Mouse (Mus musculus): Measurements from ENCODE around the gene Slc25a39. TPM values are rescaled to one million over a fixed set of nuclear protein-coding genes. Genes with fewer than 3 reads are reported as not detected.

The Slc25a39 gene
- total RNA-seq, 1 experiment from 2014 or later, result 24.3 TPM

DNA sequence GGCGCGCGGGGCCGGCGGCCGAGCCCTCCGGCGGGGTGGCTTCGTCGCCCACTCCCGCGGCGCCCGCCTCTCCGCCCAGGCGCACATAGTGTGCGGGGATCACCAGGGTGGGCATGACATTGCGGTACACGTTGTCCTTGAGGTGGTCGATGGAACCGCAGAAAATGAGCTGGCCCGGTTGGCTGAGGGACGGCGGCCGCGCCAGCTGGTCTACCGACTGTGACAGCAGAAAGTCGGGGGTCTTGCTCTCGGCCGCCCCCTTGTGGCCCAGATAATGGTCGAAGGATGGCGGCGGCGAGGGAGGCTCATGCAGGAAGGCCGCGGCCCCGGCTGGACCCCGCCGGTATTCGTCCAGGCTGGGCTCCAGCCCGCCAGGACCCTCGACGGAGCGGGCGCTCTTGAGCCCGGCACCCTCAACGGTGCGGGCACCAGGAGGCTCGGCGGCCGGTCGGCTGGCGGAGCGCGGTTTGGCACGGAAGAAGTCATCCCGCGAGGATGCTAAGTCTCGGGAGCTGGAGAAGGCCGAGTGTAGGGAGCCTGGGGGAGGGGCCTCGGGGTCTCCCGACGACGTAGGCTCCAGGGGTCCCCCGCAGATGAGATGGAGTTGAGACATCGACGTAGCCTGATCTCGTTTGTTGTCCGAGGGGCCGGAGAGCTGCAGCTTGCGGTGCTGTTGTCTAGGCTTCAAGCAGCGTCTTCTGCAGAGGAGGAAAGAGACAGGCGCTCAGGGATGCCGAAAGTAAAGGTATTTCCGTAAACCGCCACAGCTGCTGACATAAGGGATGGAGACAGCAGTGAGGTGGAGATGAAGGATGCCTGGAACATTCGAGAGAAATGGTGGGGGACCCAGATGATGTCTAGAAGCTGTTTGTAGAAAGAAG, 30.7 kb upstream of the Slc25a39 start:
- ATAC-seq (replicated peaks in 1 of 2; ENCODE audit: insufficient read depth in 1 of 2, low FRiP score in 2 of 2, low TSS enrichment in 1 of 2, low read depth in 1 of 2, poor library complexity in 2 of 2, severe bottlenecking in 2 of 2), result peak; percentile 24 to 57; a peak in 2 of 4 replicates

DNA sequence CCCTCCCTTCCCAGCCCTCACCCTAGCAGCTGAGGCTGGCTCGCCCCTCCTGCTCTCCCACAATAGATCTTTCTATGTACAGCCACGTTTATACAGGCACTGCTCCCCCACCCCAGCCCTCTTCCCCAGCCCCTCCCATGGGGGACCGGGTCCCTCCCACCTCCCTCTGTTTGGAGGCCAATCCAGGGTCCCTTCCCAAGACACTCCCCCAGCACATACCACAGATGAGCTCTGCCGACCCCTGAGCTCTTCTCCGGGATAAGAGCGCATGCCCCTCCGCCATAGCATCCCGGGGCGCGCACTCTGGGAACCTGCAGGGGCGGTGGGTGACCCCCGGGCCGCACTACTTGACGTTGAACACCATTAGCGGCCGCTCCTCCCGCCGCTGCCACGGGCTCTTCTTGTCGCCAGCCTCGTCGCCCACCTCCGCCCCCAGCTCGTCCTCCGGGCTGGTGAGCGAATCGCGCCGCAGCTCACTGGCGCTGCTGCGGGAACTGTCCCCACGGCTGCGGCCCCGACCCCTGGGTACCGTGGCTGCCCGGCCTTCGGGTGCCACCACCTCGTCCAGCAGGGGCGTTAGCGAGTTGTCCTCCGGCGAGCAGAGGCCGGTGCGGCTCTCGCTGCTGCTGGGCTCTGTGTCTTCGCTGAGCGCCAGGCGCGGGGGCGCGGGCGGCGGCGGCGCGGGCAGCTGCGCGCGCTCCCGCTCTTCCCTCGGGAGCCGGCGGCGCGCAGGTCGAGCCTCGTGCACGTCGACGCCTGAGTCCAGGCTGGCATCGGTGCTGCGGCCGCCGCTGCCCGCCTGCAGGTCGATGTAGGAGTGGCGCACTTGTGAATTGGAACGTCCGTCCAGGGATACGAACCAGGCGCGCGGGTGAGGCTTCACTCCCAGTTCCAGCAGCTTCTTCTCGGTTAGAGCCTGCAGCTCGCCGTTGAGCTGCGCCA, 29.6 kb upstream of the Slc25a39 start:
- no peak for ATAC-seq (replicated peaks in 1 of 2; ENCODE audit: insufficient read depth in 1 of 2, low FRiP score in 2 of 2, low TSS enrichment in 1 of 2, low read depth in 1 of 2, poor library complexity in 2 of 2, severe bottlenecking in 2 of 2)

DNA sequence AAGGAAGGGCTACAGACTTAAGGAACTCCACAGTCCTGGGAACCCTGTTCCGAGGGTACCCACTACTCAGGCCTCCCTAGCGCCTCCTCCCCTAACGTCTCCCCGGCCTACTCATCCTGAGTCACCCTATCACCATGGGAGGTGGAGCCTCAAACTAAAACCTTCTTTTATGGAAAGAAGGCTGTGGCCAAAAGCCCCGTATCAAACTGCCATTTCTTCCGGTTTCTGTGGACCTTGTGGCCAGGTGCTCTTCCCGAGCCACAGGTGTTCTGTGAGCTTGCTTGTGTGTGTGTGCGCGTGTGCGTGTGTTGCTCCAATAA, 28.7 kb upstream of the Slc25a39 start:
- no peak for ATAC-seq (replicated peaks in 1 of 2; ENCODE audit: insufficient read depth in 1 of 2, low FRiP score in 2 of 2, low TSS enrichment in 1 of 2, low read depth in 1 of 2, poor library complexity in 2 of 2, severe bottlenecking in 2 of 2)

DNA sequence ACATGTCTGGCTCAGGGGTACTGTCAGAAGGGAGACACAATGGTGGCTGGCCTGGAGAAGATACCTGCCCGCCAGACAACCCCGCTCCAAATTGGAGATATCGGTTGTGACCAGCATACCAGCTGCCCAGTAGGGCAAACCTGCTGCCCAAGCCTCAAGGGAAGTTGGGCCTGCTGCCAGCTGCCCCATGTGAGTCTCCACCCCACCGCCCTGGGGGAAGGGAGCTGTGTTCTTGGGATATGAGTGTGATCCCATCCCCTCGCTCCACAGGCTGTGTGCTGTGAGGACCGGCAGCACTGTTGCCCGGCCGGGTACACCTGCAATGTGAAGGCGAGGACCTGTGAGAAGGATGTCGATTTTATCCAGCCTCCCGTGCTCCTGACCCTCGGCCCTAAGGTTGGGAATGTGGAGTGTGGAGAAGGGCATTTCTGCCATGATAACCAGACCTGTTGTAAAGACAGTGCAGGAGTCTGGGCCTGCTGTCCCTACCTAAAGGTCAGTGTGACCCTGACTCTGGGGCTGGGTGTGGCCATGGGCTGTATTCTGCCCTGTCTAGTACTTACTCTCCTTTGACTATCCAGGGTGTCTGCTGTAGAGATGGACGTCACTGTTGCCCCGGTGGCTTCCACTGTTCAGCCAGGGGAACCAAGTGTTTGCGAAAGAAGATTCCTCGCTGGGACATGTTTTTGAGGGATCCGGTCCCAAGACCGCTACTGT, 28.2 kb upstream of the Slc25a39 start:
- no peak for ATAC-seq (replicated peaks in 1 of 2; ENCODE audit: insufficient read depth in 1 of 2, low FRiP score in 2 of 2, low TSS enrichment in 1 of 2, low read depth in 1 of 2, poor library complexity in 2 of 2, severe bottlenecking in 2 of 2)

DNA sequence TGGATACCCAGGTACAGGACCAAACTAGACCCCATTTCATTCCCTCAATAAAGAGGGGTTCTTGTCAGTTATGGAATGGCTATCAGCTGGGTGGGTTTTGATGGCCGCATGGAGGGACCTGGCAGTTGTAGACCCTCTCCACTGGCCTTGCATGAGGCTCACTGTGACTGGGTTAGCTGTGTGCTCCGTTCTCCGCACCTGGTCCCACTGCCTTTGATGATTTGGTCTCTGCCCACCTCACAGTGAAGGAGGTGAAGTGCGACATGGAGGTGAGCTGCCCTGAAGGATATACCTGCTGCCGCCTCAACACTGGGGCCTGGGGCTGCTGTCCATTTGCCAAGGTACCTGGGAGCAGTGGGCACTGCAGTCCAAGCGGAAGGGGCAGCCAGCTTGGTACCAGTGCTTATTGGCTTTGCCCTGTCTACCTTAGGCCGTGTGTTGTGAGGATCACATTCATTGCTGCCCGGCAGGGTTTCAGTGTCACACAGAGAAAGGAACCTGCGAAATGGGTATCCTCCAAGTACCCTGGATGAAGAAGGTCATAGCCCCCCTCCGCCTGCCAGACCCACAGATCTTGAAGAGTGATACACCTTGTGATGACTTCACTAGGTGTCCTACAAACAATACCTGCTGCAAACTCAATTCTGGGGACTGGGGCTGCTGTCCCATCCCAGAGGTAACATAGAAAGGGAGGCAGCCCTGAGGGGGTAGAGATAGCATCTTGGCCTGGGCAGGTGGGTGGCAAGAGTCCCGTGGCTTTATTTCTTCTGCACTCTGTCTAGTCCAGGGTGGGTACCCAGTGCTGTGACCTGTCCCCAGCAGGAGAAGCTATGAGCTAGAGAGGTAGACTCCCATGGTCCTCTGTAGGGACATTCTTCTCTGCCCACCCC, 27.3 kb upstream of the Slc25a39 start:
- no peak for ATAC-seq (replicated peaks in 1 of 2; ENCODE audit: insufficient read depth in 1 of 2, low FRiP score in 2 of 2, low TSS enrichment in 1 of 2, low read depth in 1 of 2, poor library complexity in 2 of 2, severe bottlenecking in 2 of 2)

DNA sequence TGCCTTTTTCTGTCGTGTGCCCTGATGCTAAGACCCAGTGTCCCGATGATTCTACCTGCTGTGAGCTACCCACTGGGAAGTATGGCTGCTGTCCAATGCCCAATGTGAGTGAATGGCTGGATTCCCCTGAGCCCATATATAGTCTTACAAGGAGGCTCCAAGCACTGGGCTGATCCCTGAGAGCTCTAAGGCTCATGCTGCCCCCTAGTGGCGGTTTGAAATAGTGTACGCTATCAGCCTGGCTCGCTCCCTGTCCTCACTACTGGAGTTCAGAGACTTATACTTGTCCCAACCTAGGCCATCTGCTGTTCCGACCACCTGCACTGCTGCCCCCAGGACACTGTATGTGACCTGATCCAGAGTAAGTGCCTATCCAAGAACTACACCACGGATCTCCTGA, 26.7 kb upstream of the Slc25a39 start:
- ATAC-seq (replicated peaks in 1 of 2; ENCODE audit: insufficient read depth in 1 of 2, low FRiP score in 2 of 2, low TSS enrichment in 1 of 2, low read depth in 1 of 2, poor library complexity in 2 of 2, severe bottlenecking in 2 of 2), result 0 out of 4 replicates have a peak, but pooled peaks of 1 of the 2 experiments have one; percentile 29

DNA sequence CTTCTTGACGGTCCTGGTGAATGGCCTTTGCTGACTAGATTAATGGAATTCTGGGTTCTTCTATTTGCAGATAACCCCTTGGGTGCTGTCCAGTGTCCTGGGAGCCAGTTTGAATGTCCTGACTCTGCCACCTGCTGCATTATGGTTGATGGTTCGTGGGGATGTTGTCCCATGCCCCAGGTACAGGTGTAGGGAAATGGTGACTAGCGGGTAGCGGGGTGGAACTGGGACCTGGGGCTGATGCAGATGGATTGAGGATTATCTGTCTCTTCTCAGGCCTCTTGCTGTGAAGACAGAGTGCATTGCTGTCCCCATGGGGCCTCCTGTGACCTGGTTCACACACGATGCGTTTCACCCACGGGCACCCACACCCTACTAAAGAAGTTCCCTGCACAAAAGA, 26.1 kb upstream of the Slc25a39 start:
- ATAC-seq (replicated peaks in 1 of 2; ENCODE audit: insufficient read depth in 1 of 2, low FRiP score in 2 of 2, low TSS enrichment in 1 of 2, low read depth in 1 of 2, poor library complexity in 2 of 2, severe bottlenecking in 2 of 2), result no peak

DNA sequence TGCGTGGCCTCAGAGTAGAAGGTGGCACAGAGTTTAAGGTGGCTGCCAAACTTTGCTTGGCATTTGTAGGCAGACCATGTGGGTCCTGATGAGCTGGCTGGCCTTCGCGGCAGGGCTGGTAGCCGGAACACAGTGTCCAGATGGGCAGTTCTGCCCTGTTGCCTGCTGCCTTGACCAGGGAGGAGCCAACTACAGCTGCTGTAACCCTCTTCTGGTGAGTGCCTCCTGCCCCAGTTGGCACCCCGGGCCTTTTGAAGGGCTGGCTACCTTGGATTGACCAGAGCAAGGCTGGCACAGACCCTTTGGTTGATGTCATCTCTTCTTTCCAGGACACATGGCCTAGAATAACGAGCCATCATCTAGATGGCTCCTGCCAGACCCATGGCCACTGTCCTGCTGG, 25.1 kb upstream of the Slc25a39 start:
- no peak for ATAC-seq (replicated peaks in 1 of 2; ENCODE audit: insufficient read depth in 1 of 2, low FRiP score in 2 of 2, low TSS enrichment in 1 of 2, low read depth in 1 of 2, poor library complexity in 2 of 2, severe bottlenecking in 2 of 2)

DNA sequence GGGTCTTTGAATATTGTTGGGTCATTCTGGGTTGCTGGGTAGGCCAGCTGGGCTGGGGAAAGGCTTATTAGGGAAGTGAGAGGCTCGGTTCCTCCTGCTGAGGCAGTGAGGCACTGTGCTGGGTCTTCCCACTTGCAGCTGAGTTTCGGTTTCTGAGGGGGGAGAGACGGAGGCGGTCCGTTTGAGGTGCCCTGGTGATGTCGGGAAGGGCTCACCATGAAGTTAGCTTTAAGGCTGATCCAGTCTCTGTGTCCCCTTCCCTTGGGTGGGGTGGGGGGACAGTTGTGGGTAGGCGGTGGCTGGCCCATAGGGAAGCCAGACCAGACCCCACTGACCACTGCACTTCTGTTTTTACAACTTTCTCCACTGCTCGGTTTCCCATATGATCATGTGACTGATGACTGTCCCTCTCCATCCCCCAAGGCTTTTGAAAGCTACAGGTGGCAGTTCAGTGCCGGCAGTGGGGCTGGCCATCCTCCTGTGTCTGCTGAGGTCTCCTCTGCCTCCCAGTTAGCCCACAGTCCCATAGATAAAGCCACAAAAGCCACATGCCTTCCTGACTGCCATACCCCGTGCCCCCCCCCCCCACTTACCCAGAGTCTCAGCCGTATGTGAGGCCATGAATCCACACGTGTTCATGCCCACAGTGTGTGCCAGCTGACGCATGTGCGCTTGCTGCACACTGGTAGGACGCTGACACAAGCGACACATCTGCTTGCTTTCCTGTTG, 24.5 kb upstream of the Slc25a39 start:
- peak; percentile 52 to 55 for ATAC-seq (replicated peaks in 1 of 2; ENCODE audit: insufficient read depth in 1 of 2, low FRiP score in 2 of 2, low TSS enrichment in 1 of 2, low read depth in 1 of 2, poor library complexity in 2 of 2, severe bottlenecking in 2 of 2)

DNA sequence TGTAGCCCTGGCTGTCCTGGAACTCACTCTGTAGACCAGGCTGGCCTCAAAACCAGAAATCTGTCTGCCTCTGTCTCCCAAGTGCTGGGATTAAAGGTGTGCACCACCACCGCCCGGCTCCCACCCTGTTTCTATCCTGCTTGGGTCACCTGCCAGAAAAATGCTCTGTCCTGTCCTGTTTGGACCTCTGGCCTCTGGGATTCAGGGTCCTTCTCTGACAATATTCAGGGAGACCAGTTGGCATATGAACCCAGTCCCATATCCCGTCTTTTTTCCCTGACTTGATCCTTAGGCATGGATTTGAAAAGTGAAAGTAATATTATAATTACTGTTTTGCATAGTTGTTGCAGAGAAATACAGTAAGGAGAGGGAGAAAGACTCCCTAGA, 24.0 kb upstream of the Slc25a39 start:
- no peak for ATAC-seq (replicated peaks in 1 of 2; ENCODE audit: insufficient read depth in 1 of 2, low FRiP score in 2 of 2, low TSS enrichment in 1 of 2, low read depth in 1 of 2, poor library complexity in 2 of 2, severe bottlenecking in 2 of 2)

DNA sequence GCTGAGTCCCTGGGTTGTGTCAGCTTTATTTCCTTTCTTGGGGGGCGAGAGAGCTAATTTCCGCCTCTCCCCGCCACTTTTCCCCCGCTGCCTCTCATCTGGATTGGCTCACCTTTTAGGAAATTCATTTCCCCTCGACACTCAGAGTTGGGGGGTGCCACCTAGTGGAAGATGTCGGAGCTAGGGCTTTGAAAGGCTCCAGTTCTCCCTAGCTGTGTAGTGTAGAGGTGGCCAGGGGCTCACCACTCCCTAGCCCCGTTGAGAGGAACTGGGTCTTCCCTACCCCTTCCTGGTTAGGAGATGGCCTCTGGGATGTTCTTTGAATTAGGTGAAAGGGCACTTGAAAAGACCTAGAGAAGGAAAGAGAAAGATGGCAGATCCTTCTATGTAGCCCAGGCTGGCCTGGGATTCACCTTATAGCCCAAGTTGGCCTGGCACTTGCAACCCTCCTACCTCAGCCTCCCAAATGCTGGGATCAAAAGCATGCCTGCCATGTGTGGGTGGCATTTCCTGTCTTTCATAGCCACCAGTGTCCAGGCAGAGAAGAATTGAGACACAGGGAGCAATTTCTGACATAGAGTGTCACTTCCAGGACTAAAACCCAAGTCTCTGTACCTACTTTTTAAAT, 23.4 kb upstream of the Slc25a39 start:
- peak in 1 of 2 experiments; percentile 29; a peak in 1 of 4 replicates for ATAC-seq (replicated peaks in 1 of 2; ENCODE audit: insufficient read depth in 1 of 2, low FRiP score in 2 of 2, low TSS enrichment in 1 of 2, low read depth in 1 of 2, poor library complexity in 2 of 2, severe bottlenecking in 2 of 2)

DNA sequence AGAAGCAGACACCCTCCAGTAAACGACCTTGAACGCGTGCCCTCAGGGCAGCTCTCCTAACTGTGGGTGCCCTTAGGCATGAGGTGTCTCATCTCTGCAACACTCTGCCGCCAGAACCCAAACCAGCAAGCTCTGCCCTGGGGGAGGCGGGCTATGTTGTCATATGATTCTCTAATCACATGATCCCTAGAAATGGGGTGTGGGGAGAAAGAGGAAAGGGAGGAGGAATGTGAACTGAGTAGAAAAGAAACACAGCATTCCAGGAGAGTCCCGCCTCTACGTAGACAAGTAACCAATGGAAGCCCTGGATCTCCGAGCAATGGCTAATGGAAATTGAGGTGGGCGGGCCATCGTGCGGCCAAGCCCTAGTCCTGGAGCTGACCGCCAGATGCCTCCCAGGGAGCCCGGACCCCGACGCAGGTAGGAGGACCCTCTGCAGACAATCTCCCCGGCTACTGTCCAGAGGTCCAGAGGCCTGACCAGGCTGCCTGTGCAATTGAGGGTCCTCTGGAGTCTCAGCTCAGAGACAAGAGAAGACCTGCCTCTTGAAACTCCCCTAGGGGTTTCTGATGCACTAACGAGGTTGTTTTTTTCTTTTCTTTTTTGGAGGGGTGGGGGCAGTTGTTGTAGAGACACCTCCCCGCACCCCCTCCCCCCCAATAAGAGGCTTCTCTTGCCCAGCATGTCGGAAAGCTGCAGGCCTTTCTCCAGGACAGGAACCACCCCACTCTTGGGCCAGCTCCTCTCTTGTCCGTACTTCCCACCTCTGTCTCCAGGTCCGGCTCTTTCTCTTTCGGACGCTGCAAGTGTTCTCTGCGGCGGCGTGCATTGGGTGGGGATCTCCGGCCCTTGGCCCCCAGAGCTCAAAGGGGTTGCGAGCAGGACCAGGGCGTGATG, 22.6 kb upstream of the Slc25a39 start, which contains the start of gene Grn:
TSS of gene Grn (plus strand) at position 195 of the 897 bp plus-strand sequence.
- peak; percentile 68 to 78 for ATAC-seq (replicated peaks in 1 of 2; ENCODE audit: insufficient read depth in 1 of 2, low FRiP score in 2 of 2, low TSS enrichment in 1 of 2, low read depth in 1 of 2, poor library complexity in 2 of 2, severe bottlenecking in 2 of 2)

DNA sequence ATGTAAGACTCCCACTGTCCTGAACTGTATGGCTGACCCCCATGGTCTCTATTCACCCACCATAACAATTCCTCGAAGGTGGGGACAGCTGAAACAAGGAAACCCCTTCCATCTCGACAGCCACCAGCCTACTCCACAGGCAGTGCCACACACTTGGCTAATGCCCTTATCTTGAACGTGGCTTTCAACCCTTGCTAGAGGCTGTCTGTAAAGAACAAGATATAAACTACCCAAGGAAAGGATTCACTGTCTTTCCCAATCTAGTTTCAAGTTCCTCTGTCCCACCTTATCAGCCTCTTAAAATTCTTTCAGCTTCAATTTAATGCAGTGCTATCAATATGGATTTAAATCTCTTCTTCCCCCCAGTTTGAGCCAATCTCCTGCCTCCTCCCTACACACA, 21.8 kb upstream of the Slc25a39 start:
- ATAC-seq (replicated peaks in 1 of 2; ENCODE audit: insufficient read depth in 1 of 2, low FRiP score in 2 of 2, low TSS enrichment in 1 of 2, low read depth in 1 of 2, poor library complexity in 2 of 2, severe bottlenecking in 2 of 2), result no peak

DNA sequence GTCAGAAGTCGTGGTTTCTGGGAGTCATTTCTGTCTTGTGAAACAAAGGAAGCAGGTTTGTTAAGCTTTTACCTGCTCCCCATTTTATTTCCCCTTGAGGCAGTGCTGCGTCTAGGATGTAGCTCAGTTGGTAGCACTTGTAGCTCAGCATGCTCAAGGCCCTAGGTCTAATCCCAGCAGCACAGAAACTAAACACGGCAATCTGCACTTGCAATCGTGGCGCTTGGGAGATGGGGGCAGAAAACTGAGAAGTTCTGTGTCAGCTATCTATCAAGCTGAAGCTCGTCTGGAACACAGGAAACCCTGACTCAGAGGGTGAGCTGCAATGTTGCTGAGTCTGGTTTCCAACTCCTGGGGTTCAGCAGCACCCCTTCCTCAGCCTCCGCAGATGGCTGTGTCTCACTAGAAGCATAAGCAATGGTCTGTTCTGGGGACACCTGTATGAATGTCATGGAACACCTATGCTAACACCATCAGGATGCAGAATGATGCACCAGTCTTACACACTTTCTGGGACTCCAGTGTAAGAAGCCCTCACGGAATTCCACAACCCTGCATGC, 21.3 kb upstream of the Slc25a39 start:
- ATAC-seq (replicated peaks in 1 of 2; ENCODE audit: insufficient read depth in 1 of 2, low FRiP score in 2 of 2, low TSS enrichment in 1 of 2, low read depth in 1 of 2, poor library complexity in 2 of 2, severe bottlenecking in 2 of 2), result no peak
